Mouse (Mus musculus) MEL (cell line): ENCODE data around the gene Rnf6.

Source experiments
- BHLHE40 ChIP-seq: IDR thresholded peaks from 2 replicates; pipeline ENCODE4 v1.6.1; 2012; ENCODE audit warnings: low read depth, mild to moderate bottlenecking, inconsistent platforms, low read length, improper control_type of control experiment, borderline replicate concordance
- CTCF ChIP-seq, 3 experiments: IDR thresholded peaks in 2 of 3; conservative IDR thresholded peaks in 1 of 3; 2 replicates each; pipeline ENCODE4 v1.5.1; 2011 to 2012; ENCODE audit warnings: low read length in 3 of 3, low read depth in 2 of 3, mild to moderate bottlenecking in 2 of 3, improper control_type of control experiment in 1 of 3, inconsistent platforms in 1 of 3, mixed read lengths in 1 of 3, moderate library complexity in 1 of 3; ENCODE audit not compliant: control insufficient read depth in 1 of 3, insufficient read depth in 1 of 3, poor library complexity in 1 of 3, severe bottlenecking in 1 of 3
- E2F4 ChIP-seq: IDR thresholded peaks from 2 replicates; pipeline ENCODE4 v1.6.1; 2011; ENCODE audit warnings: low read depth, low read length, improper control_type of control experiment, borderline replicate concordance
- EP300 ChIP-seq, 2 experiments: IDR thresholded peaks; 2 replicates each; pipeline ENCODE4 v1.6.1; 2011; ENCODE audit warnings: improper control_type of control experiment in 2 of 2, low read length in 2 of 2, low read depth in 1 of 2, mild to moderate bottlenecking in 1 of 2
- HCFC1 ChIP-seq: IDR thresholded peaks from 2 replicates; pipeline ENCODE4 v1.6.1; 2012; ENCODE audit warnings: low read depth, mild to moderate bottlenecking, inconsistent platforms, low read length, improper control_type of control experiment, moderate library complexity
- MAFK ChIP-seq: IDR thresholded peaks from 2 replicates; pipeline ENCODE4 v1.6.1; 2011; ENCODE audit warnings: low read depth, mild to moderate bottlenecking, low read length, improper control_type of control experiment, borderline replicate concordance
- MEF2A ChIP-seq: IDR thresholded peaks from 2 replicates; pipeline ENCODE4 v1.6.1; 2014; ENCODE audit warnings: low read depth, mild to moderate bottlenecking, inconsistent platforms, low read length, improper control_type of control experiment; ENCODE audit not compliant: poor library complexity, insufficient replicate concordance, severe bottlenecking; ENCODE audit errors: extremely low read depth
- NELFE ChIP-seq: IDR thresholded peaks from 2 replicates; pipeline ENCODE4 v1.6.1; 2011; ENCODE audit warnings: low read depth, low read length, improper control_type of control experiment
- POLR2A ChIP-seq, 2 experiments: IDR thresholded peaks; 2 replicates each; pipeline ENCODE4 v1.6.1; 2011 to 2012; ENCODE audit warnings: low read length in 2 of 2, mild to moderate bottlenecking in 2 of 2, control low read depth in 1 of 2, improper control_type of control experiment in 1 of 2, low read depth in 1 of 2, moderate library complexity in 1 of 2; ENCODE audit not compliant: control insufficient read depth in 1 of 2, insufficient read depth in 1 of 2, poor library complexity in 1 of 2
- TAL1 ChIP-seq: IDR thresholded peaks from 2 replicates; pipeline ENCODE4 v1.6.1; 2012; ENCODE audit warnings: mild to moderate bottlenecking, inconsistent platforms, low read length, moderate library complexity, mixed read lengths
- TCF12 ChIP-seq: IDR thresholded peaks from 2 replicates; pipeline ENCODE4 v1.6.1; 2014; ENCODE audit warnings: low read depth, mild to moderate bottlenecking, inconsistent platforms, low read length, improper control_type of control experiment, moderate library complexity
- USF2 ChIP-seq, 2 experiments: IDR thresholded peaks; 2 replicates each; pipeline ENCODE4 v1.6.1; 2011 to 2012; ENCODE audit warnings: improper control_type of control experiment in 2 of 2, low read length in 2 of 2, borderline replicate concordance in 1 of 2, inconsistent platforms in 1 of 2, low read depth in 1 of 2, mild to moderate bottlenecking in 1 of 2; ENCODE audit not compliant: insufficient read depth in 1 of 2
- ZC3H11A ChIP-seq: IDR thresholded peaks from 2 replicates; pipeline ENCODE4 v1.6.1; 2012; ENCODE audit warnings: low read depth, mild to moderate bottlenecking, inconsistent platforms, low read length, improper control_type of control experiment

DNA sequence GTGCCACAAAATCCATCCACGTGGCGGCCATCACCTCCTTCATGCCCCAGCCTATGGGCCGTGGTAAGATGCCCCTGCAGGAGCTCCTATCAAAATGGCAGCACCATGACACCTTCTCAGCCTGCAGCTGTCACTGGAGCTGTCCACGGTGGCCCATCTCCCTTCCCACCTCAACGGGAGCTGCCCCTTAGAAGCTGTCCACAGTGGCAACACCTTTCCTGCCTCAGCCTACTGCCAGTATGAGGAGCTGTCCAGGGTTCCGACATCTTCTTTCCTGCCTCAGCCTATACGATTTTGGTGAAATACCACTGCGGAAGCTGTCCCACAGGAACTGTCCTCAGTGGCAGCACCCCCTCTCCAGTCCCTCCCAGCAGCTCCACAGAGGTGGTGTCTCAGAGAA lies 6.1 kb upstream of the Rnf6 start:
- TF ChIP-seq CTCF (IDR thresholded peaks at IDR 0.05 in 2 of 3, conservative IDR thresholded peaks at IDR 0.05 in 1 of 3; ENCODE audit: control insufficient read depth in 1 of 3, insufficient read depth in 1 of 3, low read depth in 2 of 3, low read length in 3 of 3, poor library complexity in 1 of 3, severe bottlenecking in 1 of 3), result no peak
- no peak for TF ChIP-seq MAFK
- no peak for TF ChIP-seq POLR2A (IDR thresholded peaks at IDR 0.05; ENCODE audit: control insufficient read depth in 1 of 2, insufficient read depth in 1 of 2, low read depth in 1 of 2, low read length in 2 of 2, poor library complexity in 1 of 2)
- no peak for TF ChIP-seq MEF2A
- no peak for TF ChIP-seq EP300 (IDR thresholded peaks at IDR 0.05; ENCODE audit: low read depth in 1 of 2, low read length in 2 of 2)
- no peak for TF ChIP-seq HCFC1
- TF ChIP-seq NELFE, result no peak
- no peak for TF ChIP-seq TAL1
- TF ChIP-seq ZC3H11A, result no peak
- TF ChIP-seq BHLHE40, result no peak
- no peak for TF ChIP-seq USF2 (IDR thresholded peaks at IDR 0.05; ENCODE audit: borderline replicate concordance in 1 of 2, insufficient read depth in 1 of 2, low read depth in 1 of 2, low read length in 2 of 2)
- no peak for TF ChIP-seq TCF12
- TF ChIP-seq E2F4, result no peak
